Mouse (Mus musculus): ENCODE measurements around the gene Itpa. TPM values are rescaled to one million over a fixed set of nuclear protein-coding genes. Genes with fewer than 3 reads are reported as not detected.
"Not testable (repeated sequence)": the region's sequence is repeated elsewhere in the genome, so short reads cannot be mapped to it uniquely, and the experiment has no call there.

Itpa gene
- total and polyA plus RNA-seq, 2 experiments from 2014 or later, result 123 to 137 TPM

GRCm38 (mm10) chr2:130641351-130642025 is 25.9 kb upstream of the Itpa start:
- Histone ChIP-seq H3K27me3 (ENCODE audit: insufficient read depth, low read length) (no peaks in the 10 kb centered on the region; the same call in 1 of the 2 replicates), H3K9me3 (ENCODE audit: low read length) (no peaks in the 10 kb centered on the region), H3K9ac (replicated peaks; ENCODE audit: low read length) (peak overlapping the region; percentile 80), H3K27ac (peak overlapping the region; percentile 84; the same call in 1 of the 2 replicates), H3K4me1 (ENCODE audit: insufficient read depth, low read length) (peaks cover 11% of the 10 kb centered on the region; the same call in 1 of the 2 replicates), H3K36me3 (ENCODE audit: insufficient read depth, low read length) (no peaks in the 10 kb centered on the region), H3K4me2 (ENCODE audit: low read depth, low read length) (peak overlapping the region; percentile 80), H3K4me3 (ENCODE audit: low read length) (peak overlapping the region; percentile 84)
- no peak for ATAC-seq
- WGBS, result 63% methylated on average over 6 of the region's 6 CpGs
- TF ChIP-seq CTCF (IDR thresholded peaks at IDR 0.05; ENCODE audit: low read depth), result no peak
- peak; percentile 20 for DNase-seq (ENCODE audit: low spot score)

GRCm38 (mm10) chr2:130642197-130642660 is 25.2 kb upstream of the Itpa start:
- Histone ChIP-seq H3K36me3 (ENCODE audit: insufficient read depth, low read length) (no peaks in the 10 kb centered on the region), H3K27ac (peak overlapping the region; percentile 84), H3K4me1 (ENCODE audit: insufficient read depth, low read length) (peaks cover 11% of the 10 kb centered on the region; the same call in 1 of the 2 replicates), H3K9ac (replicated peaks; ENCODE audit: low read length) (peak overlapping the region; percentile 80), H3K4me2 (ENCODE audit: low read depth, low read length) (peak overlapping the region; percentile 80), H3K9me3 (ENCODE audit: low read length) (no peaks in the 10 kb centered on the region), H3K27me3 (ENCODE audit: insufficient read depth, low read length) (no peaks in the 10 kb centered on the region), H3K4me3 (ENCODE audit: low read length) (peak overlapping the region; percentile 84)
- 2% methylated on average over 25 of the region's 27 CpGs for WGBS
- peak; percentile 76 for ATAC-seq
- no peak for TF ChIP-seq CTCF (IDR thresholded peaks at IDR 0.05; ENCODE audit: low read depth)
- peak; percentile 58 for DNase-seq (ENCODE audit: low spot score)

- no peaks in the 10 kb centered on the region for H3K27me3 ChIP-seq (ENCODE audit: insufficient read depth, low read length)
- DNase-seq (ENCODE audit: low spot score) (peak; percentile 96), ATAC-seq (peak; percentile 96)
- peak within 1 kb of the TSS; percentile 84 for H3K27ac ChIP-seq
- peak within 1 kb of the TSS; percentile 80 for H3K9ac ChIP-seq (replicated peaks; ENCODE audit: low read length)
- H3K4me1 ChIP-seq (ENCODE audit: insufficient read depth, low read length), result peaks cover 11% of the 10 kb centered on the region; the same call in 1 of the 2 replicates
- peak within 1 kb of the TSS; percentile 80 for H3K4me2 ChIP-seq (ENCODE audit: low read depth, low read length)
- H3K4me3 ChIP-seq (ENCODE audit: low read length), result peak within 1 kb of the TSS; percentile 84
- TF ChIP-seq CTCF (IDR thresholded peaks at IDR 0.05; ENCODE audit: low read depth), result 0 out of 2 replicates have a peak, but pooled peaks have one; percentile 6
- H3K9me3 ChIP-seq (ENCODE audit: low read length), result no peaks in the 10 kb centered on the region
- 3% methylated on average over 29 of the region's 40 CpGs for WGBS
- H3K36me3 ChIP-seq (ENCODE audit: insufficient read depth, low read length), result no peaks in the 10 kb centered on the region
These were observed 24.6 kb upstream of the Itpa start, which contains the start of gene Lzts3 for GRCm38 (mm10) chr2:130642684-130643369. TSS of gene Lzts3 (minus strand) at chr2:130642803.

- Histone ChIP-seq H3K4me1 (ENCODE audit: insufficient read depth, low read length) (peaks cover 11% of the 10 kb centered on the region; the same call in 1 of the 2 replicates), H3K27me3 (ENCODE audit: insufficient read depth, low read length) (no peaks in the 10 kb centered on the region), H3K4me3 (ENCODE audit: low read length) (no peak overlapping the region), H3K4me2 (ENCODE audit: low read depth, low read length) (no peak overlapping the region), H3K27ac (no peak overlapping the region), H3K36me3 (ENCODE audit: insufficient read depth, low read length) (peaks cover 3% of the 10 kb centered on the region; the same call in 1 of the 2 replicates), H3K9ac (replicated peaks; ENCODE audit: low read length) (no peak overlapping the region), H3K9me3 (ENCODE audit: low read length) (no peaks in the 10 kb centered on the region)
- DNase-seq (ENCODE audit: low spot score) (no peak), ATAC-seq (no peak)
- 83% methylated on average over 4 of the region's 4 CpGs for WGBS
- TF ChIP-seq CTCF (IDR thresholded peaks at IDR 0.05; ENCODE audit: low read depth), result no peak
These were observed 22.2 kb upstream of the Itpa start for GRCm38 (mm10) chr2:130645198-130645597.

- H3K4me2 ChIP-seq (ENCODE audit: low read depth, low read length); ATAC-seq; H3K9ac ChIP-seq (replicated peaks; ENCODE audit: low read length); H3K27ac ChIP-seq; H3K27me3 ChIP-seq (ENCODE audit: insufficient read depth, low read length); H3K9me3 ChIP-seq (ENCODE audit: low read length); H3K4me3 ChIP-seq (ENCODE audit: low read length); DNase-seq (ENCODE audit: low spot score); H3K4me1 ChIP-seq (ENCODE audit: insufficient read depth, low read length): not testable (repeated sequence)
- H3K36me3 ChIP-seq (ENCODE audit: insufficient read depth, low read length), result peaks cover 10% of the 10 kb centered on the region
- 83% methylated on average over 6 of the region's 6 CpGs for WGBS
These were observed 18.4 kb upstream of the Itpa start for GRCm38 (mm10) chr2:130649028-130649427.

- TF ChIP-seq CTCF (IDR thresholded peaks at IDR 0.05; ENCODE audit: low read depth), result no peak
- no peaks in the 10 kb centered on the region for H3K9me3 ChIP-seq (ENCODE audit: low read length)
- H3K27me3 ChIP-seq (ENCODE audit: insufficient read depth, low read length), result no peaks in the 10 kb centered on the region
- no peak for DNase-seq (ENCODE audit: low spot score)
- no peaks in the 10 kb centered on the region for H3K4me1 ChIP-seq (ENCODE audit: insufficient read depth, low read length)
- no peak overlapping the region for H3K4me2 ChIP-seq (ENCODE audit: low read depth, low read length)
- no peak overlapping the region for H3K9ac ChIP-seq (replicated peaks; ENCODE audit: low read length)
- no peak overlapping the region for H3K27ac ChIP-seq
- H3K4me3 ChIP-seq (ENCODE audit: low read length), result no peak overlapping the region
- ATAC-seq, result no peak
- H3K36me3 ChIP-seq (ENCODE audit: insufficient read depth, low read length), result peaks cover 53% of the 10 kb centered on the region
- WGBS, result 91% methylated on average over 2 of the region's 2 CpGs
These were observed 14.1 kb upstream of the Itpa start for GRCm38 (mm10) chr2:130653303-130653702.
